Mouse (Mus musculus) heart, embryonic 14.5 days (tissue): ENCODE results near the gene Zfhx3. TPM values are rescaled to one million over a fixed set of nuclear protein-coding genes. Genes with fewer than 3 reads are reported as not detected.

Source experiments
- ATAC-seq: fragments of 200-750 bp; cut with Nextera tagmentation; 2 replicates; pipeline ENCODE4 v1.8.0; 2017; ENCODE audit warnings: low read depth, moderate TSS enrichment; ENCODE audit not compliant: insufficient number of reproducible peaks, insufficient read depth, low FRiP score
- H3K27ac ChIP-seq, 2 experiments: fragments of 200-500 bp in 1 of 2; fragments of 300-500 bp in 1 of 2; sonication (generic) in 1 of 2; replicated peaks in 1 of 2; 2 replicates each; pipeline ENCODE4 v1.5.1; 2012 to 2014; ENCODE audit warnings: low read depth in 2 of 2, low read length in 2 of 2, control low read depth in 1 of 2, mild to moderate bottlenecking in 1 of 2, mixed read lengths in 1 of 2; ENCODE audit not compliant: control insufficient read depth in 1 of 2, insufficient read depth in 1 of 2
- H3K27me3 ChIP-seq: fragments of 300-500 bp; sonication (generic); 2 replicates; pipeline ENCODE4 v1.6.1; 2014; ENCODE audit warnings: mild to moderate bottlenecking, low read length, control low read depth; ENCODE audit not compliant: control insufficient read depth, insufficient read depth
- H3K36me3 ChIP-seq: fragments of 300-500 bp; sonication (generic); 2 replicates; pipeline ENCODE4 v1.6.1; 2014; ENCODE audit warnings: mild to moderate bottlenecking, control low read depth, low read length, mixed read lengths; ENCODE audit not compliant: control insufficient read depth, insufficient read depth
- H3K4me1 ChIP-seq, 2 experiments: fragments of 200-500 bp in 1 of 2; fragments of 300-500 bp in 1 of 2; sonication (generic) in 1 of 2; 2 replicates each; pipeline ENCODE4 v1.6.1; 2012 to 2014; ENCODE audit warnings: low read length in 2 of 2, control low read depth in 1 of 2, mixed read lengths in 1 of 2; ENCODE audit not compliant: control insufficient read depth in 2 of 2, insufficient read depth in 2 of 2
- H3K4me2 ChIP-seq: fragments of 300-500 bp; sonication (generic); 2 replicates; pipeline ENCODE4 v1.6.1; 2014; ENCODE audit warnings: mild to moderate bottlenecking, low read length
- H3K4me3 ChIP-seq, 2 experiments: fragments of 200-500 bp in 1 of 2; fragments of 300-500 bp in 1 of 2; sonication (generic) in 1 of 2; 2 replicates each; pipeline ENCODE4 v1.5.1; 2012 to 2014; ENCODE audit warnings: low read length in 2 of 2, mild to moderate bottlenecking in 2 of 2, control low read depth in 1 of 2, low read depth in 1 of 2, moderate library complexity in 1 of 2; ENCODE audit not compliant: control insufficient read depth in 1 of 2, insufficient read depth in 1 of 2
- H3K9ac ChIP-seq: fragments of 300-500 bp; sonication (generic); 2 replicates; pipeline ENCODE4 v1.6.1; 2014; ENCODE audit warnings: mild to moderate bottlenecking, low read length
- H3K9me3 ChIP-seq: fragments of 300-500 bp; sonication (generic); 2 replicates; pipeline ENCODE4 v1.6.1; 2016; ENCODE audit warnings: low read length, control low read depth; ENCODE audit not compliant: control insufficient read depth
- WGBS: fragments of 180-500 bp; shearing (Covaris S2); extraction: QIAGEN DNeasy Blood & Tissue Kit; methylation state at CpG from one replicate; pipeline ENCODE4 v1.1.7; 2014; 5-methylcytosine and 5-hydroxymethylcytosine counted together
- polyA plus RNA-seq: library from polyadenylated mRNA; unstranded; fragments of >200 nt; fragmentation: Nextera tagmentation; extraction: Ambion mirVana; gene quantifications from 2 replicates; pipeline ENCODE4 v1.2.1, GENCODE M21; 2014

The Zfhx3 gene
- polyA plus RNA-seq, 1 experiment from 2014 or later, result 6.4 TPM

DNA sequence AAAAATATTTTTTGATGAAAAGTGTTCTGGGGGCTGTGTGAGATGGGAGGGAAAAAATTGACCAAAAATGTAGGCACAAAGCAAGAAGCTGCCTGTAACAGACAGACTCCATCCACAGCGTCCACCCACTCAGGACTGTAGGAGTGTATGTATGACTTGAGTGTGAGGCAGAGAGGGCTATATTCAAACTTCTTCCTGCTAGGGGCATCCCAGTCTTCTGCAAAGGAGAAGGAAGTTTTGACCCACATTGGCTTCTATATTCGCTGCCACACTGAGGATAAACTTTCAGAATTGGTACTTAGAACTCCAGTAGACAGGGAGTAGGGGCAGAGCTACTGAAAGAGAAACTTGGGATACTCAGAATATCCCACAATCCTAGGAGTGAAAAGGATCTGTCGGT, 756.6 kb downstream of the Zfhx3 start:
- Histone ChIP-seq H3K36me3 (no peaks in the 10 kb centered on the region), H3K9ac (no peak overlapping the region), H3K9me3 (no peaks in the 10 kb centered on the region), H3K4me1 (peaks cover 19 to 38% of the 10 kb centered on the region in 2 experiments), H3K27ac (no peak overlapping the region), H3K27me3 (peaks cover 70% of the 10 kb centered on the region), H3K4me3 (no peak overlapping the region), H3K4me2 (peak overlapping the region; percentile 28)
- ATAC-seq, result no peak
- 15% methylated on average over 3 of the region's 3 CpGs for WGBS

DNA sequence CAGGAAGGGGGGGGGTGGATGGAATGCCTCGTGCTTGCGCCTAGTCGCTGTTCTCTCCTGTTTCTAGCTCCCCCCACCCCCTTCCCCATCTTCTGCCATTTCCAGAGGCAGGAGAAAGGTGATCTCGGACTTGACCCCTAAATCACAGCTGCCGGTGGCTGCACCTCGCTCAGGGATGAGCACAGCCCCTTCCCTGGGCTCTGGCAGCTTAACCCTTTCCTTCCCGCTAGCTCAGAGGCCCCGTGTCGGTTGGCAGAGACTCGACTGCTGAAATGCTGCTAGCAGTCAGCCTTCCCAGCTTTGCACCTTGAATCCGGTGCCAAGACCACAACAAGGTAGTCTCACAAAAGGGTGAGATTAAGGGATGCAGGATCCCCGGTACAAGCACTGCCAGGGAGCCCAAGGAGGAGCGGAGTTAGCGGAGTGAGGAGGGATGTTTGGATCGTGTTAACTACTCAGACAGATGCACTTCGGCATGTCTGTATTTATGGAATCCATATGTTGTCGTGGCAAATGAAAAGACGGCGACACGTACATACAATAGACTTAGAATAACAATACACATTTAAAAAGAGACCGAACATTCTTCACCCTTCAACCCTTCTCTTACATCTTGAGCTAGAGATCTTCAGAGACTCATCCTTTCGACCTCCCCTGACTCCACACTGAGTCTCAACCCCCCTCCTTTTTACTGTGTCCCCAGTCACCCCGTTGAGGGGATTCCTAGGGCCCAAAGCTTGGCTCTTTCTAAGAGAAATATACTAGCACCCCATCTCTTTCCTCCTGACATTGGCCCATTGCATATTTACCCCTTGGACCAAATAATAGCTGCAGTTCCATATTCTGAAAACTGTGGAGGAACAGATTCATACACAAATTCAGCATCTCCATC, 757.3 kb downstream of the Zfhx3 start:
- peaks cover 68% of the 10 kb centered on the region for H3K27me3 ChIP-seq
- no peak for ATAC-seq
- peak overlapping the region; percentile 28 for H3K4me2 ChIP-seq
- peaks cover 17 to 32% of the 10 kb centered on the region in 2 experiments; a peak in 3 of 4 replicates for H3K4me1 ChIP-seq
- H3K9me3 ChIP-seq, result no peaks in the 10 kb centered on the region
- H3K36me3 ChIP-seq, result no peaks in the 10 kb centered on the region
- 8% methylated on average over 23 of the region's 23 CpGs for WGBS
- H3K27ac ChIP-seq, result no peak overlapping the region
- H3K4me3 ChIP-seq, result peak overlapping the region in 1 of 2 experiments; percentile 1; a peak in 1 of 4 replicates
- H3K9ac ChIP-seq, result no peak overlapping the region

DNA sequence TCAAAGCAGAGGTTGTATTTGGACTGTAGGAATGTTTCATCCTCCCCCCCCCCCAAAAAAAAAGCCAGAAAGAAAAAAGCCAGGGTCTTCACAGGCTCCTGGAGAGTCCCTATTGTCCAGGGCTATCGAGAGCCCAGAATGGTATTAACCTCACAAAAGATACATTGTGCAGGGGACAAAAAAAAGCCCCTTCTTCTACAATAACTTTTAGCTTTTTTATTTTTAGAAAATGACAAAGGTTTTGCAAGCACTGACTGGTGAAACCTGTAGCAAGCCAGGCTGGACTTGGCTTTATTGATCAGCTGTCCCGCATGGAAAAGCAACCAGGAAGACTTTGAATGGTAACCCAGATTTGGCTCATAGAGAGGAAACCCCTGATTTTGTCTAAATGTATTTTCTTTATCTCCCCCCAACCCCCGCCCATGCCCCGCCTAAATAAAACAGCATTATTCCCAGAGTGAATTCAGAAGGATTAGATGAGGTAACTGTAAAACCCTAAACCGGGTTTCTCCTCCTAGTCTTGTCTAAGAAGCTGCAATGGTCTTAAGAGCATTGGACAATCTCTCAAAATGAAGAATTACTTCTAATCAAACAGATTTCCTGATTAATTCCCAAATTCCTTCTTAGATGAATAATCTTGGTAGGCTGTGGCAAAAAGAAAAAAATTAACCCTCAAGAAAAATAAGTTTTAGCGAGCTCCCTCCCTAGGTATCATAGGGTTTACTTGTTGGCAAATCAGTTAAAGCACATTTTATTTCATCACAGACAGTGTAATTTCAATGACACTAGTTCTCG, 759.1 kb downstream of the Zfhx3 start:
- H3K36me3 ChIP-seq, result no peaks in the 10 kb centered on the region
- no peak overlapping the region for H3K4me3 ChIP-seq
- H3K27me3 ChIP-seq, result peaks cover 52% of the 10 kb centered on the region
- no peak overlapping the region for H3K27ac ChIP-seq
- no peaks in the 10 kb centered on the region for H3K9me3 ChIP-seq
- no peak for ATAC-seq
- H3K4me1 ChIP-seq, result peaks cover 5 to 17% of the 10 kb centered on the region in 2 experiments; a peak in 3 of 4 replicates
- H3K4me2 ChIP-seq, result no peak overlapping the region
- WGBS, result 46% methylated on average over 7 of the region's 7 CpGs
- H3K9ac ChIP-seq, result no peak overlapping the region

DNA sequence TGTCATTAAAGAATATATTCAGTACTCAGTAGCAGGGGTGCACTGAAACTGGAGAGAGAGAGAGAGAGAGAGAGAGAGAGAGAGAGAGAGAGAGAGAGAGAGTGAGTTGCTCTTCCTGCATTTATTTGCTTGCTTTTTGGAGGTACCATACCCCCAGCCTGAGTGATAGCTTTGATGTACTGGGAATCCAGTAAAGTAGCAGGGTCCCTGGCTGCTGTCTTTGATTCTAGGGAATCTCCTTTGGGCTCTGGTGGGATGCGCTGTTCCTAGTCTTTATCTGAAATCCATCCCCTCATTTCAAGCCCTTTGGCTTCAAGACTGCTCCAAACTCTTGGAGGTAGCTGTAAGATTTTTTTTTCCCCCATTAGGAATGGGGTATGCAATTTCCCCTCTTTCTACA, 759.8 kb downstream of the Zfhx3 start:
- ATAC-seq, result no peak
- Histone ChIP-seq H3K4me2 (peak overlapping the region; percentile 68; the same call in 1 of the 2 replicates), H3K9me3 (no peaks in the 10 kb centered on the region), H3K27ac (no peak overlapping the region), H3K4me1 (peaks cover 4 to 17% of the 10 kb centered on the region in 2 experiments; a peak in 3 of 4 replicates), H3K27me3 (peaks cover 50% of the 10 kb centered on the region), H3K9ac (no peak overlapping the region), H3K4me3 (no peak overlapping the region), H3K36me3 (no peaks in the 10 kb centered on the region)
- WGBS, result 68% methylated on average over 1 of the region's 1 CpGs

DNA sequence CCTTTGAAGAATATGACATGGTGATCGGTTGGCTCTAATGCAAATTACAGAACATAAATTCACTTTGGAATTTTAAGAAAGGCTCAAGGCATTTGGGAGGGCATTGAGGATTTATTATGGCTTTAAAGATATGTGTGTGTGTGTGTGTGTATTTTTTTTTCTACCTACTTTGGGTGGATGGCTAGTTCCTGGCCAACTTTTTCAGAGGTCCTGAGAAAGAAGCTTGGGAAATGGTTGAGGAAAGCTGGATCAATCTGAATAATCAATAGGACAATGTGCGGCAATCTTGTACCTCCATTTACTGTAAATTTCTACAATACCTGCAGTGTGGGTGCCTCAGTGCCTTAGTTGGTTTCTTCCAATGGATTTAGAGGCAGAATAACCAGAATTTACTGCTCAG, 763.3 kb downstream of the Zfhx3 start:
- H3K4me3 ChIP-seq, result no peak overlapping the region
- ATAC-seq, result no peak
- no peak overlapping the region; the same call in 1 of the 2 replicates for H3K9ac ChIP-seq
- peaks cover 18% of the 10 kb centered on the region; the same call in 1 of the 2 replicates for H3K27me3 ChIP-seq
- H3K4me1 ChIP-seq, result peaks cover 10 to 41% of the 10 kb centered on the region in 2 experiments
- H3K4me2 ChIP-seq, result peak overlapping the region; percentile 68; the same call in 1 of the 2 replicates
- H3K9me3 ChIP-seq, result no peaks in the 10 kb centered on the region
- 82% methylated on average over 2 of the region's 2 CpGs for WGBS
- H3K36me3 ChIP-seq, result no peaks in the 10 kb centered on the region
- no peak overlapping the region for H3K27ac ChIP-seq

DNA sequence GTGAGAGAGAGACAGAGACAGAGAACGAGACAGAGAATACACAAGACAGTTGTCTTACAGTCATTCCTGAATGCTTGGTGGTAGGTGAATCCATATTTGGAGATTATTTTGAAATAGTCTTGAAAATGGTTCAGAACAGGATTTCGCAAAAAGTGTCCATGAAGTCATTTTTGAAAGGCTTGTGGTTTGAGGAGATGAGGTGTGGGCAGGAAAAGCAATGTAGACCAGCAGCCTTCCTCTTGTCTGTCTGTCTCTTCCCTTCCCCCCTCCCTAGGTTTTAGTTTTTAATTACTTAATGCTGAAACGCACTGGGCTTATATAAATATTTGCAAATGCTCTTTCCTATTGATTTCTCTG, 764.0 kb downstream of the Zfhx3 start:
- Histone ChIP-seq H3K36me3 (no peaks in the 10 kb centered on the region), H3K27ac (no peak overlapping the region), H3K9ac (no peak overlapping the region), H3K27me3 (peaks cover 12% of the 10 kb centered on the region; the same call in 1 of the 2 replicates), H3K4me3 (no peak overlapping the region), H3K4me1 (peaks cover 12 to 48% of the 10 kb centered on the region in 2 experiments), H3K9me3 (no peaks in the 10 kb centered on the region), H3K4me2 (no peak overlapping the region)
- ATAC-seq, result no peak
- 71% methylated on average over 3 of the region's 3 CpGs for WGBS

DNA sequence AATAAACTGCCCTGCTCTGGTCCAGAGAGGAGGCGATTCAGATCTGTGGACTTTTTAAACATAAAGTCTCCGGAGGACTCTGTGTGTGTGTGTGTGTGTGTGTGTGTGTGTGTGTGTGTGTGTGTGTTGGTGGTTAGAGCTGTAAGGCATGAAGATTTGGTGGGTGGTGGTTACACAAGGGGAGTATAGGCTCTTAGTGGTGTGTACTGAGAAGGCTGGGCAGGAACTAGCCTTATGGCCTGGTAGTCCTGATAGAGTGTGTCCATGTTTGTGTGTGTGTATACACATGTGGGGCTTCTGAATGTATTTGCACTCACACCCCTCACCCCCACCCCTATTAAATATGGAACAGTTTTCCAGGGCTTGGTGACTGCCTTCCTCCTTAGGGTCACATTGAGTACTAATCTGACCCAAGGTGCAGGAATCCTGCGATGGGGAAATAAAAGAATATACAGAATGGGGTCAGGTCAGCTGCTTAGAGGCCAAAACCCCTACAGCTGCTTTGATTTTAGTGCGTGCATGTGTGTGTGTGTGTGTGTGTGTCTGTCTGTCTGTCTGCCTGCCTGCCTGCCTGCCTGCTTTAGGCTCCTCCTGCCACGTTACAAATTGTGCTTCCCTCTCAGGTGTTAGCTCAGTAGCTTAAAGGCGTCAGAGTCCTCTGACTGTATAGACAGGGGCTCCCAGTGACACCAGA, 764.6 kb downstream of the Zfhx3 start:
- peak overlapping the region in 1 of 2 experiments; percentile 37; a peak in 1 of 4 replicates for H3K27ac ChIP-seq
- H3K4me3 ChIP-seq, result no peak overlapping the region
- no peak for ATAC-seq
- no peak overlapping the region for H3K4me2 ChIP-seq
- H3K27me3 ChIP-seq, result peaks cover 8% of the 10 kb centered on the region; the same call in 1 of the 2 replicates
- peak overlapping the region; percentile 8; the same call in 1 of the 2 replicates for H3K9ac ChIP-seq
- WGBS, result 58% methylated on average over 6 of the region's 6 CpGs
- H3K36me3 ChIP-seq, result no peaks in the 10 kb centered on the region
- H3K4me1 ChIP-seq, result peaks cover 14 to 53% of the 10 kb centered on the region in 2 experiments
- H3K9me3 ChIP-seq, result no peaks in the 10 kb centered on the region
